Mouse (Mus musculus) subcutaneous adipose tissue, adult 2 months (tissue): ENCODE data around the gene Olfr1000. TPM values are rescaled to one million over a fixed set of nuclear protein-coding genes. Genes with fewer than 3 reads are reported as not detected.

ENCODE experiments used
- polyA plus RNA-seq: library from polyadenylated mRNA; depleted of rRNA; stranded (reverse); fragments of >200 nt; gene quantifications from 2 replicates; pipeline ENCODE4 v1.2.3, GENCODE M21; 2012; ENCODE audit warnings: low replicate concordance; rRNA removed

Olfr1000 gene
- polyA plus RNA-seq: not detected in 2 replicates

DNA sequence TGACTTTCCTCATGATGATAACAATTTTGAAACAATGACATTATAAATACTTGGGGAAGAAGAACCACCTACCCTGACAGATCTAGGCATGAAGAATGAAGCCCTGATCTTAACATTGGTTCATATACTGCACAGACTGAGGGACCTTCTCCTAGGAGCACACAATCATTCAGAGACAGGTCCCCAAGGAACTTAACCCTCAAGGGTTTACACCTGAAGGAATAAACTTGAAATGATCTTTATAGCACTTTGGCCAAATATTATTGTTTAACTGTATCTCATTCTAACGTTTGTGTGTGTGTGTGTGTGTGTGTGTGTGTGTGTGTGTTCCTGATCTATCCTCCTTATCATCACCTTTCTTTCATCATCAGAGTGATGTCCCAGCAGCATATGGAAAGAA, at the start of gene Olfr1000:
Olfr1000 (minus strand) TSS at position 101 of the 400 bp plus-strand sequence.

DNA sequence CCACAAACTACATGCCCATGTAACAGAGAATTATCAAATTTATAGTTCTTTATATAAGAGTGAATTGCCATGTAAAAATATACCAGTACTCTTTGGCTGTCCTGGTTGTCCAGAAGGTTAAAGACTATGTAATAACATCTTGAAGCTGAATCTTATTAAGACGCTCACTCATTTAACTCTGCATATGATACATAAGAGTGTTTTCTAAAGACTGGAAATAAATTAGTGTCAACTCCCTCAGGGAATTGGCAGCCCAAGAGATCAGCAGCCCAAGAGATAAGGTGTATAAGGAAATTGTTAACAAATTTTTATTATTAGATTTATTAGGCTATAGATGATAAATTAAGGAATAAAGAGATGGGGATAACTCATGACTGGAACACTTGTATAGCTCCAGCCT, 38.9 kb upstream of the Olfr1000 start, which contains the start of gene Olfr1002:
Olfr1002 (minus strand) TSS at position 101 of the 400 bp plus-strand sequence.

DNA sequence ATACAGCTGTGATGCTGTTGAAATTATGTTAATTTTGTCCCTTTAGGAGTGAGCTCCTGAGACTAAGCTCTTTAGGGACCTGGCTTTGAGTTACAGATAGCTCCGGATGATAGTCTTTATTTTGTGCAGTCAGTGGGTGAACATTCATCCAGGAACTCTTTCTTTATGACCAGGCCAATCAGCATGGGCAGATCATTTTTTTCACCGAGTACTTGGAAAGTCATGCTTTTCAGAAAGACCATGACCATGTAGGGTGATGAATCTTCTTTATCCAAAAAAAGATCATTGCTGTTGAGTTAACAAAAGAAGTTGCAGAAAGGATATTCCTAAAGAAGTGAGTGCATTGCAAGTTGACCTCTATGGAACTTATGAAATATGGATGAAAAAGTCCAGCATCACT, 23.1 kb downstream of the Olfr1000 start, which contains the start of gene Olfr998:
Olfr998 (plus strand) TSS at position 301 of the 400 bp plus-strand sequence.

DNA sequence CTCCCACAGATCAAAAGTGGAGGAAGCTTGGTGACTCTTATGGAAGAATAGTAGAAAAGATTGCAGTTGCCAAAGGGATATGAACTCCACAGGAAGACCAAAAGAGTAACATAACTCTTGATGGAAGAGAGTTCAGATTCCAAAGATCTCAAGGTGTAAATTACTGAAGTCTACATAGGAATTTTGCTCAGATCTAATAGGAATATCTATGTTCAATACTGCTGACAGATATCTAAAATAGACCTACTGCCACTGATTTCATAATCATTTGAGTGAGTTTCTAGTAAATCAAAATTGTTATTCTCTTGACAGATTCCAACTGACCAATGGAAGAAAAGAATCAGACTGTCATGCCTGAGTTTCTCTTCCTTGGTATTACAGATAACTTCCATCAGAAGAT, 32.8 kb downstream of the Olfr1000 start, which contains the start of gene Olfr996:
Olfr996 (plus strand) TSS at position 301 of the 400 bp plus-strand sequence.

Other genes starting within 250 kb of the Olfr1000 start
- gene Olfr988, start 248.7 kb downstream of the Olfr1000 start, polyA plus RNA-seq: not detected in 2 replicates
- not detected in 2 replicates for gene Olfr992, start 202.4 kb downstream of the Olfr1000 start, polyA plus RNA-seq
- not detected in 2 replicates for gene Olfr993, start 197.0 kb downstream of the Olfr1000 start, polyA plus RNA-seq
- not detected in 2 replicates for gene Olfr994, start 175.5 kb downstream of the Olfr1000 start, polyA plus RNA-seq
- not detected in 2 replicates for gene Olfr995, start 168.3 kb downstream of the Olfr1000 start, polyA plus RNA-seq
- 18.3 TPM in 1 of 2 replicates, not detected in the other for gene 4833423E24Rik, start 92.9 kb downstream of the Olfr1000 start, polyA plus RNA-seq
- not detected in 2 replicates for gene Olfr996, start 32.7 kb downstream of the Olfr1000 start, polyA plus RNA-seq
- not detected in 2 replicates for gene Olfr998, start 23.0 kb downstream of the Olfr1000 start, polyA plus RNA-seq
- not detected in 2 replicates for gene Olfr1002, start 38.8 kb upstream of the Olfr1000 start, polyA plus RNA-seq
- gene Olfr154, start 52.6 kb upstream of the Olfr1000 start, polyA plus RNA-seq: not detected in 2 replicates
- not detected in 2 replicates for gene Olfr1006, start 66.9 kb upstream of the Olfr1000 start, polyA plus RNA-seq
- gene Olfr1008, start 77.5 kb upstream of the Olfr1000 start, polyA plus RNA-seq: not detected in 2 replicates
- not detected in 2 replicates for gene Olfr1009, start 103.5 kb upstream of the Olfr1000 start, polyA plus RNA-seq
- not detected in 2 replicates for gene Olfr1012, start 150.9 kb upstream of the Olfr1000 start, polyA plus RNA-seq
- gene Olfr1013, start 155.2 kb upstream of the Olfr1000 start, polyA plus RNA-seq: not detected in 2 replicates
- gene Olfr1014, start 160.8 kb upstream of the Olfr1000 start, polyA plus RNA-seq: not detected in 2 replicates
- gene Olfr1015, start 170.1 kb upstream of the Olfr1000 start, polyA plus RNA-seq: not detected in 2 replicates
- not detected in 2 replicates for gene Olfr1016, start 190.6 kb upstream of the Olfr1000 start, polyA plus RNA-seq
- not detected in 2 replicates for gene Olfr1018, start 206.6 kb upstream of the Olfr1000 start, polyA plus RNA-seq
- gene Olfr1019, start 233.6 kb upstream of the Olfr1000 start, polyA plus RNA-seq: not detected in 2 replicates
- gene Olfr1020, start 235.1 kb upstream of the Olfr1000 start, polyA plus RNA-seq: not detected in 2 replicates